Mouse (Mus musculus) left cerebral cortex, postnatal 36 days (tissue): ENCODE data around the gene Mecp2. TPM values are rescaled to one million over a fixed set of nuclear protein-coding genes. Genes with fewer than 3 reads are reported as not detected.
"Not testable (repeated sequence)": the region's sequence is repeated elsewhere in the genome, so short reads cannot be mapped to it uniquely, and the experiment has no call there.

Experiments used
- DNase-seq, 2 experiments: peaks; one replicate each; pipeline ENCODE4 v3.0.0; 2021 to 2022; ENCODE audit warnings: low spot score in 2 of 2, mixed read lengths in 1 of 2
- intact Hi-C: fragments of 180-260 bp; cut with DNase I; formaldehyde crosslinking; loops from one replicate; pipeline ENCODE4 v1.15.1; 2025
- total RNA-seq, 2 experiments: library from RNA; stranded (reverse); gene quantifications; 2 replicates each; pipeline ENCODE4 v1.2.3; 2021

The Mecp2 gene
- total RNA-seq = 10 to 100 TPM; 82.0 to 91.2 TPM

DNA sequence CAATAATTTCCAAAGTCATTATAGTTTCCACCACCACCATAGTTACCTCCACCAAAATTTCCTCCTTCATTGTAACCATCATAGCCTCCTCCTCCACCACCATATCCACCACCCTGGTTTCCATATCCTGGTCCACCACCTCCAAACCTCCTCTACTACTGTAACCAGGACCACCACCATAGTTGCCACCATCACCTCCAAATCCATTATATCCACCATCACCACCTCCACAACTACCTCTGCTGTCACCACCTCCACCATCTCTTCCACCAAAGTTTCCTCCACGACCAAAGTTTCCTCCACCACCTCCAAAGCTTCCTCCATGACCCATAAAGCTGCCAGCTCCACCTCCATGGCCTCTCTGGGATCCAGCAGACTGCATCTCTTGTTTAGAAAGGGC is at the start of gene Mecp2:
Gene Mecp2 (minus strand): TSS at position 101 of the 400 bp plus-strand sequence.
- intact Hi-C loops = not testable (repeated sequence)

DNA sequence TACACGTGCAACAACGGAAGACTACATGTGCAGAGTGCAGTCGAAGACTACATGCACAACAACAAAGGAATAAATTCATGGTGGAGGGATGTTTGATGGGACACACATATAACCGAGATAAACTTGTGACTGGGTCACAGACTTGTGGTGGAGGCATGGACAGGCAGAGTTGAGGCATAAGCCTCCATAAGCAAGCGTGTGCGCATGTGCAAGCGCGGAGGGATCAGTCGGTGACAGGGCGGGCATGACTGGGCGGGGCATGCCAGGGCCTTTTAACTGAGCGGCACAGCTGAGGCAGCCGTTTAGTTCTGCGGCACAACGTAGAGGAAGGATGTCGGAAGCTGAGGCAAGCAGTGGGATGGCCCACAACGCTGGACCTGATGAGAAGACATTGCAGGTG is 41.8 kb upstream of the Mecp2 start, which contains the start of gene Tktl1:
Gene Tktl1 (plus strand): TSS at position 301 of the 400 bp plus-strand sequence.
- intact Hi-C loops = no loop called here
- no peak for DNase-seq

More for the DNA sequence above, at the start of gene Mecp2:
- not testable (repeated sequence) for DNase-seq

DNA sequence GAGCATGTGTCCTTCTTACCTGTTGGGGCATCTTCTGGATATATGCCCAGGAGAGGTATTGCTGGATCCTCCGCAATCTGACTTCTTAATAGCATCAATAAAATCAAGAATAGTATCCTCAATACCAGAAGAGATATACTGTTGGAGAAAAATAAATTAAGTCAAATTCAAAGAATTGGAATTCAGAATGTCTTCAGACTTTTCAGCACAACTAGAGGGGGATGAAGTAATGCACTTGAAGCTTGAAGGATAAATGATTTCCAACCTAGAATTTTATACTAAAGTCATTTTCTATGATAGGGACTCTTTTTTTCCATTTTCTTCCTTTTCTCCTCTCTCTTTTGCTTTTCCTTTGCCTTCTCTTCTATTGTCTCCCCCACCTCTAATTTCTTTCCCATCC is 32.6 kb upstream of the Mecp2 start, which contains the start of gene Tex28:
Gene Tex28 (minus strand): TSS at position 101 of the 400 bp plus-strand sequence.
- intact Hi-C loops = no loop called here
- DNase-seq = no peak

DNA sequence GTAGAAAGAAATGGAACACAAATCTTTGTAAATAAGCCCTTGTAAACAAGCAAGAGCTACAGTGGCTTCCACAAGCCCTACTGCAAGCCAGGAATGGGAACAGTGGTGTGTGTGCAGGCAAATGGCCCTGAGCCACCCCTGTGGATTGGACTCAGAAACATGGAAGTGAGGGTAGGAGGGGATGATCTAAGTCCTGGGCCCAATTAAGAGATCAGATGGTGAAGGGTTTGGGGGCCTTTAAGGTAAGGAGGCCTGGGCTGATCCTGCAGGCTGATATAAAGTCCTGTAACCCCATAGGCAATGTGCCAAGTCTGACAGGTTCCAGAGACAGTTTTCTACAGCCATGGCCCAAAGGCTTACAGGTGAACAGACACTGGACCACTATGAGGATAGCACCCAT is 8.0 kb downstream of the Mecp2 start, which contains the start of gene Opn1mw:
Gene Opn1mw (plus strand): TSS at position 301 of the 400 bp plus-strand sequence.
- DNase-seq = no peak
- intact Hi-C loops = no loop called here

DNA sequence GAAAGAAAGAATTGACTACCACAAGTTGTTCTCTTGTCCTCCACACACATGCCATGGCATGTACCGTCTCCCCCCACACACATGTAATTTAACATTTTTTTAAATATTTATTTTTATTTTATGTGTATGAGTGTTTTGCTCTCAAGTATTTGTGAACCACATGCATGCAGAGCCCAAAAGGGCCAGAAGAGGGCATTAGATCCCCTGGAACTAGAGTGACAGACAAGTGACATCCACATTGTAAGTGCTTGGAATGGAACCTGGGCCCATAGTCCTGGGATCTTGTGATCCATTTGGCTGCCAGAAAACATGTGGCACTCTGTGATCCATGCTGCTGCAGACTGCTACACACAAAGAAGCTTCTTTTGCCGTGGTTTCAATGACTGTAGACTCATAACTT is 10.2 kb downstream of the Mecp2 start:
- intact Hi-C loops = loop anchor here (5.0 kb wide), 1 partner anchor 117 kb away; no protein-coding TSS in a partner anchor
- DNase-seq = no peak

DNA sequence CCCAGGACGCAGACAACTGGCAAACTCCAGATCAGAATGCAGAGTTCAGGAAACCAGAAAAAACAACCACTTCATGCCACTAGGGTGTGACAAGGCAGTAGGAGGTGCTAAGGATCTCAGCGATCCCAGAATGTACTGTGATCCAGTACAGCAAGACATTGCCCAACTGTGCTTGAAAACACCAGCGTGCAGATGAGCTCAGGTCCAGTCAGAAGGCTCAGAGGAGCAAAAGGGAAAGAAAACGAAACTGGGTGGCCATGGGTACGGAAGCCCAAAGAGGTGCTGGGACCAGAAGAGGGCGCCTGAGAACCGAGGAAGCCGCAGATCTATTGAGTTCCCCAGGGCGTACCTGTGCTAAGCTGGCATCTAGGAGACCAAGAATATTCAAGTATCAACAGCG is 19.7 kb downstream of the Mecp2 start:
- peak; percentile 35 to 42 for DNase-seq
- intact Hi-C loops = loop anchor here (10.0 kb wide), 1 partner anchor 299 kb away; no protein-coding TSS in a partner anchor

DNA sequence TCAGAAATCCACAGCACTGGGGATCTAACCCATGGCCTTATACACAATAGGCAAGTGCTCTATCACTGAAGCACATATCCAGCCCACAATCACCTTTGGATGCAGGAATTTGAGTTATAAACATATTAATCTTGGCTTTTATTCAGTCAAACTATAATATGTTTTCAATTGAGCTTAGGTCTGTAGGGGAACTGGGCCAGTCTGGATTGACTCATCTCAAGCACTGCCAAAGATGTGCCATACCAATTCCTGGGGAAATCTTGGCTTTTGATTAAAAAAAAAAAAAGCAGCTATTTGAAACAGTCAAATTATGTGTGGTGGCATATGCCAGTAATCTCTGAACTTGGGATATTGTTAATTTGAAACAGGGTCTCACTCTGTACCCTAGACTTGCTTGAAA is 21.1 kb downstream of the Mecp2 start:
- no peak for DNase-seq
- intact Hi-C loops = loop anchor here (10.0 kb wide), 1 partner anchor 301 kb away; no protein-coding TSS in a partner anchor

DNA sequence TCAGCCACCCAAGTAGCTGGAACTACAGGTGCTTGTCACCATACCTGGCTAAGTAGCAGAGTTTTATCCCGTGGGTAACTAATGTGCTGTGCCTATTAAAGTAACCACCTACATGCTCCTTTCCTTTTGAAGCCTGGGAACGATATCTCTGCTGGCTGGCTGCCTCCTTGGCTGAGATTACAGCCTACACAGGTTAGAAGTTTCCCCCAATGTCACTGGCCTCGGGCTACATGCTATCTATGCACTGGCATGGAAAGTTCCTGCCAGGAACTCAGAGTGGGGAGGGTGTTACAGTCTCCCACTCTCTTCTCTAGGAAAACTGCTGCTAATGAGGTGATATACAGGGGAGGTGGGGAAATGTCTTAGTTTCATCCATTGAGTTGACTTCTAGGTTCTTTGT is 26.4 kb downstream of the Mecp2 start:
- no peak for DNase-seq
- intact Hi-C loops = no loop called here

DNA sequence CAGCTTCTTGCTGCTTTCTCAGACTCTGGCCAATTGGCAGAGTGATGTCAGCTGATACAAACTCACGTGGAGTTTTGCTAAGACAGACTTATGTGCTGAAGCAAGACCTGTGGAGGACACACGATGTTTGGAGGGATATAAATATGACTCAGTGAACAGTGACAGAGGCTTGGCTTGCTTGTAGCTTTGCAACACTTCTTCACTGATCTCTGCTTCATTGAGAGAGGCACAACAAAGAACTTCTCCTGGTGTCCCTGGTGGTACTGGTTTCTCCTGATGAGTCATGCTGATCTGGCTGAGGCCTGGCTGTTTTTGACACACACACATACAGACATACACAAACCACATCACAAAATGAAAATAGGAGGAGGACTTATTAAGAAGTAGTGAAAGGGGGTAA is 29.2 kb downstream of the Mecp2 start:
- no peak for DNase-seq
- intact Hi-C loops = no loop called here

DNA sequence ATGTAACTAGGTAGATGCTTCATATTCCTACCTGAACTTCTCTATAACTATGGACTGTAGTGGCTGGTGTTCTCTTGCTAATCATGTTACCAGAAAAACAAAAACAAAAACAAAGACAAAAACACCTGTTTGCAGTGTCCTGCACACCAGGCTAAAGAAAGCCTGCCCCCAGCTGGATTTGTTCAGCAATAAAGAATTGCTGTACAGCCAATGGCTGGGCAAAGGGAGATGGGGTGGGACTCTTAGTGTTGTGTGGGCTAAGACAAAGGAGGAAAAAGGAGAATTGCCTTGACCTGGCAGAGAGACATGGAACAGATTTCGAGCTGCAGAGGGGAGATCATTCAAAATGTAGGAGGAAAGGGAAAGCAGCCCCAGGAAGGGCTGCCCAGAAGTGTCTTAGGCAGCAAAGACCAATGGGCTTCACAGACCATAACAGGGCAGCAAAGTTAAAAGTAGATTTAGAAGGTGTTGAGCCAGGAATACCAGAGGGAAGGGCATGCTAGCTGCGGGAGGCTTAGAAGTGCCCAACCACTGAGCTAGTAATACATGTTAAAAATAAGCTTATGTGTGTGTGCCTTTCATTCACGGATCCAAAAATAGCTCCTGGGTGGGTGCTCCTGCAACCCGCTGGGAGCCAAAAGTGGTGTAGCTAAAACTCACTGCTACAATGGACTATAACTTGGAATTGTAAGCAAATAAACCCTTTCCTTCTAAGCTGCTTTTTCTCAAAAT is 31.5 kb downstream of the Mecp2 start:
- intact Hi-C loops = no loop called here

DNA sequence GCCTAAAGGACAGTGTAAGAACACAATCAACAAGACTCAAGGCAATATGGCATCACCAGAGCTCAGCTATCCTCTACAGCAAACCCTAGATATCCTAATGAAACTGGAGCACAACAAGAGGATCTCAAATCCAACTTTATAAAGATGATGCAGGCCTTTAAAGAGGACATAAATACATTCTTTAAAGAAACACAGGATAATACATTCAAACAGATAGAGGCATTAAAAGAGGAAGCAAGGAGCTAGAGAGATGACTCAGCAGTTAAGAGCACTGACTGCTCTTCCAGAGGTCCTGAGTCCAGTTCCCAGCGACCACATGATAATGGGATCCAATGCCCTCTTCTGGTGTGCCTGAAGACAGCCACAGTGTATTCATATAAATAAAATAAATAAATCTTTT is 40.0 kb downstream of the Mecp2 start:
- intact Hi-C loops = no loop called here
- DNase-seq = no peak

More for the DNA sequence above, 31.5 kb downstream of the Mecp2 start:
- DNase-seq = peak in 1 of 2 experiments; percentile 5

DNA sequence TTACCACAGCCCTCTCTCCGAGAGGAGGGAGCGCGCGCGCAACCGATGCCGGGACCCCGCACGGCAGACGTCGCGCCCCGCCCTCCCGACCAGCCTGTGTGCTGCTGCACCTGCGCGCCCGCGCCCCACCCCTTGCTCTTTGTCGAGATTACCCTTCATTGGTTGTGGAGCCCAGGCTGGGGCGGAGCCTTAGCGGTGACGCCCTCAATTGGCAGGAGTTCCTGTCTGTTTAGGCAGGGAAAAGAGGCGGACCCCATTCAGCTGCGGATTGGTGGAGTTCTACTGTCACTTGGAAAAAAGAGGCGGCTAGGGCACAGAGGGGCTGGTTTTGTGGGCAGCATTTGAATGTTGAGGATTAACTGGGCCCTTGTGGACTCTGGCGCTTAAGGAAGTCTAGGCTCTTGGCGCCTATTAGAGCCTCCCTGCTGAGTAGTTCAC is 49.5 kb downstream of the Mecp2 start:
- intact Hi-C loops = loop anchor here (2.0 kb wide), 1 partner anchor 119 kb away; the partner anchor contains the start of gene Hcfc1
- DNase-seq = peak; percentile 94 to 96

DNA sequence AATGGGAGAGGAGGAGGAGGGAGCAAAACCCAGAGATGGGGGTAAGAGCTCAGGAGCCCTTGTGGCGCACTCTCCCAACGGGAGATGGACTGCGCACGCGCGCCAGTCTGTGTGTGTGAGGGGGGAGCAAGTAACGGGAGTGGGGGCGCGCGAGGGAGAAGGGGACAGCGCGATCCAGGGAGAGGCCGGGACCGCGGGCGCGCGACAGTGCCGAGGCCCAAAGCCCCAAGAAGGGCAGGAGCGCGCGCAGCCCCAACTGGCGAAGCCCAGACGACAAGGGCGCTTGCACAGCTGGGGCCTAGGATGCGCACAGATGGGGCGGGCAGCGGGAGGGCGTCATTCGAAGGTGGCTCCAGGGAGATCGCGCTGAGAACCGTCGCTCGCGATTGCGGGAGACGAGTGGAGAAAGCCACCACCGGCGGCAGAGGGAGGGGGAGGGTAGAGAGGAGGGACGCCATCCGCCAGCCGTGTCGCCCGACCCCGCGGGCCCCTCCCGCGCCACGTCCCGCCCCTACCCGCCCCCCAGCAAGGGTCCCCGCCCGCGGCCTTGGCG is 50.1 kb downstream of the Mecp2 start:
- intact Hi-C loops = loop anchor here (2.0 kb wide), 1 partner anchor 118 kb away; the partner anchor contains the start of gene Hcfc1
- DNase-seq = peak; percentile 78 to 84

DNA sequence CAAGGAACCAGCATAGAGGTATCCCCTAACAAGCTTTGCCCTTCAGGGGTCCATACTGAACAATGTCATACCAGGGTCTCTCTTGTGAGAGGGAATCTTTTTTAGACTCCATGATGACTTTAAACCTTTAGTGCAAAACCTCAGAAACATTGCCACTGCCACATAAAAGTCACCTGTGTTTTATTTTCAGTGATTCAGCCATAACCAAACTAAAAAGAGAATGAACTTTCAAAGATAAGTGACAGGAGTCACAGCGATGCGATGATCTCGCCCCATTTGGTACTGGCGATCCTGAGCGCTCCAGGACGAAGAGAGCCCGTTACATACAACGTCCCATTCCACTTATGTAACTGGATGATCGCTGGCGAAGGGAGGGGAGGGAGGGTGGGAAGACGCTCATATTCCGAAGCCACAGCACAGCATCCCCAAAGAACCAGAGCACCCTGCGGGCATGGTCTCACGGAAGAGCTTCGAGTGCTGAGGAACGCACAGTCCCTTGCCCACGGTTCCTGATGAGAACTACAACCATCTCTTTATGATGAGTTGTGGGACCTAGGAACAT is 50.8 kb downstream of the Mecp2 start:
- no peak for DNase-seq
- intact Hi-C loops = loop anchor here (2.0 kb wide), 1 partner anchor 118 kb away; the partner anchor contains the start of gene Hcfc1

DNA sequence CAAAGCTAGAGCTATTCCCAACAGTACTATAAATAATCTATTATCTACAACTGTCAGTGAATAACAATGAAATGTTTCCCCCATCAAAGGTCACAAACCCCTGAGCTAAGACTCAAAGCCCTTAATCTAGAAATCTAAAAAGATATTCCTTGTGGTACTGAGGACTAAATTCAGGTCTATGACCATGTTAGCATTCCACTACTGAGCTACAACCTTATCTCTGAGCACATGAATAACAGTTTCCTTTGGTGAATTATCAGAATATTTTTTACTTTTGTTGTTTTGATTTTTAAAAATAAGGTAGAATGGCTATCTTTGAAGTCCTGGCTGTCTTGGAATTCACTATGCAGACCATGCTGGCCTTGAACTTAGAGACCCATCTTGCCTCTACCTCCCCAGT is 64.4 kb downstream of the Mecp2 start:
- DNase-seq = no peak
- intact Hi-C loops = no loop called here

DNA sequence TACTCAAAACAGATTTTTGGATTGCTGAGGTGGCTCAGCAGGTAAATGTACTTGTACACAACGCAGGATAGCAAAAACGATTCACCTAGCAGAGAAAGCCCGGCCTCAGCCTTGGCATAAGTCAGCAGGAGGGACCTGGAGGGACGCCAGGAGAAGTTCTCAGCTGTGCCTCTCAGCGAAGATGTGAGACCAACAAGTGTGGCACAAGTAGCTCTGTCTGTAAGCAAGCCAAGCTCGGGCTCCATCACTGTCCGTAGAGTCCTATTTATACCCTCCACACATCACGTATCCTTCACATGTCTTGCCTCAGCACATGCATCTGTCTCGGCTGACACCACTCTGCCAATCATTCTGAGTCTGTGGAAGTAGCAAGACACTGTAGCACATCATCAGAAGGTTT is 67.3 kb downstream of the Mecp2 start:
- DNase-seq = peak in 1 of 2 experiments; percentile 19
- intact Hi-C loops = no loop called here

DNA sequence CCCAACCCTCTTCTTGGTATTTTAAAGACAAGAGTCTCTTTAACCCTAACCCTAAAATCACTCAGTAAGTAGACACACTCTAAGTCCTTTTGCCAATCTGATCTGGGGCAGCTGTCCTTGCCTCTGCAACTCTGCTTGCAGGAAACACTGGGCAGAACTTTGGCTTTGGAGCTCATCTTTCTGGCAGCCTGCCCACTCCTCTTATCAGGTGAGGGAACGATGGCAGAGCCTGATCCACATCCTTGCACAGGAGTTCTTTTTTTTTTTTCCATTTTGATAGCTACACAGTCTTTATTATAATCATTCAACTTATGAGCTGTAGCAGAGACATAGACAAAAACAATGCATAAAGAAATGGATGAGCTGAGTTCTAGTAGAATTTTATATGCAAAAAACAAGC is 90.1 kb downstream of the Mecp2 start:
- DNase-seq = no peak
- intact Hi-C loops = no loop called here

DNA sequence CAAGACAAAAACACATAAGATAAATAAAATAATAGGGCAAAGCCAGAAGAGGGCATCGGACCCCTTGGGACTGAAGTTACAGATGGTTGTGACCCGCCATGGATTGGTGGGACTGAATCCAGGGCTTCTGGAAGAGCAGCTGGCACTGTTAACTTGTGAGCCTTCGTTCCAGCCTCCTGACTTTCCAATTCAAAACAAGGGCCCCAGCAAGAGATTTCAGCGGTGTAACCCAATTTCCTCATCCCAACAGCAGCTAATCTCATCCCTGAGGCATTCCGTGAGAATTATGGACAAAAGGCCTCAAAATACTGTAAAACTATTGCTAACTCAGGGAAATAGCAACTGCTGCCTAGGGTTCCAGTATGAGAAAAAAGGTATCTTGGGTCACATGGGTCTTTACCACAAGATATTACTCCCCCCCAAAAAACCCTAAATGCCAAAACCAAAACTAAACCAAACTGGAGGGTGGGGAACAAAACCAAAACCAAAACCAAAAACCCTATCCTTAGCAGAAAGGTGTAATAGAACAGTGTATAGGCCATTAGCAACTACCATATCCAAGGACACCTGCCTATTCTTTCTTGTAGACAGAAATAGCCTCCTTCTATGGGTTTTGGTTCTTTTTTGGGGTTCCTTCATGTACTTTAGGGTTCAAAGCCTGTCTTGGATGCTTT is 97.3 kb downstream of the Mecp2 start:
- intact Hi-C loops = no loop called here
- DNase-seq = no peak

DNA sequence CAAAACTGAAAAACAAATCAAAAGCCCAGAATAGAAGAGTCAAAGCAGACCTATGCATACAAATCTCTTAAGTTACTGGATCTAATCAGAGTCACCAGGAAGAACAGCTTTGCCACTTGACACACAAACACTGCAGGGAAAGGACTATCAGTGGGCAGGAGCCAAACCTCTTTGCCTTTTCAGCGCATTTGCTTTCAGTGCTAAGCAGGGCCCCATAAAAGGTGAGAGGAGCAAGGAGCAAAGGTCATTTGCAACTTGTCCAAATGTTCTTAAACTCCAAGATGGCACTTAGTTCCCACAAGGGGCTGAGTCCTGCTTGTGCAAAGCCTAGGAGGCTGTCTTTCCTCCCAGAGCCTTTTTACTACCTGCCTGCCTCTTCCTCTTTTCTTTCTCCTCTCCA is 105.2 kb downstream of the Mecp2 start:
- DNase-seq = no peak
- intact Hi-C loops = no loop called here
